Mouse (Mus musculus) kidney, embryonic 16.5 days (tissue): ENCODE results near the gene Wnt3a. TPM values are rescaled to one million over a fixed set of nuclear protein-coding genes. Genes with fewer than 3 reads are reported as not detected.
A peak's percentile ranks its signal among the peaks of the same experiment; 100 is the strongest.
"Not testable (repeated sequence)": the region's sequence is repeated elsewhere in the genome, so short reads cannot be mapped to it uniquely, and the experiment has no call there.

Experiments
- ATAC-seq: fragments of 200-750 bp; cut with Nextera tagmentation; 2 replicates; pipeline ENCODE4 v1.8.0; 2017; ENCODE audit warnings: moderate TSS enrichment; ENCODE audit not compliant: low FRiP score, low TSS enrichment
- H3K27ac ChIP-seq: fragments of 300-500 bp; sonication (generic); 2 replicates; pipeline ENCODE4 v1.5.1; 2014; ENCODE audit warnings: low read length
- H3K27me3 ChIP-seq: fragments of 300-500 bp; sonication (generic); 2 replicates; pipeline ENCODE4 v1.6.1; 2014; ENCODE audit warnings: low read length, control low read depth, mixed read lengths; ENCODE audit not compliant: insufficient read depth
- H3K36me3 ChIP-seq: fragments of 300-500 bp; sonication (generic); 2 replicates; pipeline ENCODE4 v1.6.1; 2014; ENCODE audit warnings: low read length, control low read depth, mixed read lengths; ENCODE audit not compliant: insufficient read depth
- H3K4me1 ChIP-seq: fragments of 300-500 bp; sonication (generic); 2 replicates; pipeline ENCODE4 v1.6.1; 2014; ENCODE audit warnings: low read length, control low read depth, mixed read lengths; ENCODE audit not compliant: insufficient read depth
- H3K4me2 ChIP-seq: fragments of 300-500 bp; sonication (generic); replicated peaks from 2 replicates; pipeline ENCODE4 v1.6.1; 2014; ENCODE audit warnings: low read depth, low read length
- H3K4me3 ChIP-seq: fragments of 300-500 bp; sonication (generic); 2 replicates; pipeline ENCODE4 v1.5.1; 2014; ENCODE audit warnings: mild to moderate bottlenecking, low read length
- H3K9ac ChIP-seq: fragments of 300-500 bp; sonication (generic); replicated peaks from 2 replicates; pipeline ENCODE4 v1.6.1; 2014; ENCODE audit warnings: low read length
- H3K9me3 ChIP-seq: fragments of 300-500 bp; sonication (generic); 2 replicates; pipeline ENCODE4 v1.6.1; 2016; ENCODE audit warnings: low read length, control low read depth
- WGBS: fragments of 180-500 bp; shearing (Covaris S2); extraction: QIAGEN DNeasy Blood & Tissue Kit; methylation state at CpG from one replicate; pipeline ENCODE4 v1.1.7; 2014; 5-methylcytosine and 5-hydroxymethylcytosine counted together
- polyA plus RNA-seq: library from polyadenylated mRNA; unstranded; fragments of >200 nt; fragmentation: Nextera tagmentation; extraction: Ambion mirVana; gene quantifications from 2 replicates; pipeline ENCODE4 v1.2.1, GENCODE M21; 2015

The Wnt3a gene
- polyA plus RNA-seq, 1 experiment from 2014 or later: not detected

DNA sequence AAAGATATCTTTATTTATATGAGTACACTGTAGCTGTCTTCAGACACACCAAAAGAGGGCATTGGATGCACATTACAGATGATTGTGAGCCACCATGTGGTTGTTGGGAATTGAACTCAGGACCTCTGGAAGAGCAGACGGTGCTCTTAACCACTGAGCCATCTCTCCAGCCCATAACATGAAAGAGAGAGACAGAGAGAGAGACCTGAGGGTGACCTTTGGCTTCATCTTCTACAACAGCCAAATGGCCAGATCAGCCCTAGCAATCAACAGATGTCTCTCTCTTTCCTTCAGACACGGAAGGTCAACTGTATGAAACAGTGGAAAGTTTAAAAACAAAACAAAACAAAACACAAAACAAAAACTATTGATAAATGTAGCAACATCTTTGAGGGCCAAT is 10.5 kb upstream of the Wnt3a start:
- H3K27me3 ChIP-seq: peaks cover 46% of the 10 kb centered on the region

DNA sequence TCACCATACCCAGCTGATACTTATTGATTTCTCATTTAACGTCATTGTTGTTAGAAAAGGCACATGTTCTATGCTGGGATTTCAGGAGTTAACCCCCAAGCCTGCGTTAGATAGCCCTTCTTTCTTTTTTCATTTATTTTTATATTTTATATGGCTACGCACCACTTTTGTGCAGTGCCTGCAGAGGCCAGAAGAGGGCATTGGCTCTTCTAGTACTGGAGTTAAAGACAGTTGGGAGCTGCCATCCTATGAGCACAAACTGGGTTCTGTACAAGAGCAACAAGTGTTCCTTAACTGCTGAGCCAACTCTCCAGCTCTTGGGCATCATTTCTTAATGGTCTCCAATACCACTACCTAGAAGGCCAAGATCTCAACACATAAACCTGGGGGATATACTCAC is 9.6 kb upstream of the Wnt3a start:
- Histone ChIP-seq H3K4me1 (no peaks in the 10 kb centered on the region), H3K9ac (no peak overlapping the region), H3K27ac (no peak overlapping the region), H3K9me3 (no peaks in the 10 kb centered on the region), H3K4me3 (no peak overlapping the region), H3K4me2 (no peak overlapping the region), H3K36me3 (no peaks in the 10 kb centered on the region), H3K27me3 (peaks cover 37% of the 10 kb centered on the region)
- WGBS: 22% methylated on average over 3 of the region's 3 CpGs
- no peak for ATAC-seq

More for the DNA sequence above, 10.5 kb upstream of the Wnt3a start:
- not testable (repeated sequence) for H3K9ac ChIP-seq, H3K4me2 ChIP-seq, H3K4me3 ChIP-seq, H3K36me3 ChIP-seq, H3K9me3 ChIP-seq, H3K27ac ChIP-seq, ATAC-seq, H3K4me1 ChIP-seq
- WGBS: 53% methylated on average over 2 of the region's 2 CpGs

GRCm38 (mm10) chr11:59297941-59298340 is 7.4 kb upstream of the Wnt3a start:
- WGBS: 24% methylated on average over 7 of the region's 7 CpGs
- Histone ChIP-seq H3K9me3 (no peaks in the 10 kb centered on the region), H3K4me1 (no peaks in the 10 kb centered on the region), H3K27ac (no peak overlapping the region), H3K4me2 (no peak overlapping the region), H3K27me3 (peaks cover 32% of the 10 kb centered on the region), H3K4me3 (no peak overlapping the region), H3K36me3 (no peaks in the 10 kb centered on the region), H3K9ac (no peak overlapping the region)
- no peak for ATAC-seq

GRCm38 (mm10) chr11:59293616-59294015 is 3.1 kb upstream of the Wnt3a start:
- 0 out of 2 replicates have a peak, but pooled peaks have one; percentile 46 for ATAC-seq
- Histone ChIP-seq H3K4me1 (peaks cover 9% of the 10 kb centered on the region; the same call in 1 of the 2 replicates), H3K36me3 (no peaks in the 10 kb centered on the region), H3K9me3 (no peaks in the 10 kb centered on the region), H3K9ac (no peak overlapping the region), H3K4me2 (no peak overlapping the region), H3K27me3 (peaks cover 63% of the 10 kb centered on the region), H3K4me3 (no peak overlapping the region), H3K27ac (no peak overlapping the region)
- 31% methylated on average over 7 of the region's 7 CpGs for WGBS

DNA sequence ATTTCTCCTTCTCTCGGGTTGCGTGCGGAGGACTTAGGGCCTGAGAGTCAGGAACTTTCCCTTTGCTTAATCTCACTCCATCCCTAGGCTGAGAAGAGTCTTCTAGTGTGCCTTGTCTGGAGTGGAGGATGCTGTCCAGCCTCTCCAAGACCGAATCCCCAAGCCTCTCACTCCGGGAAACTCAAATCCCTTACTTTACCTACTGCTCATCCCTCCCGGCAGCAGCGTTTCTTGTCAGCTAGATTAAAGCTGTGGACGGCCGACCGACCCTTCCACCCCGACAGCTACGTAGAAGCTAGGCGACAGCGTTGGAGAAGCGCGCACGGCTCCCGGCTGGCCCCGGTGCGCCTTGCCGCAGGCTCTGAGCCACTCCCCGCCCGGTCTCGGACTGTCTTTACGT is 846 bp downstream of the Wnt3a start:
- under 1% methylated on average over 25 of the region's 25 CpGs for WGBS
- H3K27me3 ChIP-seq: peaks cover 88% of the 10 kb centered on the region
- H3K36me3 ChIP-seq: no peaks in the 10 kb centered on the region
- H3K4me3 ChIP-seq: no peak overlapping the region
- no peak overlapping the region for H3K9ac ChIP-seq
- H3K9me3 ChIP-seq: no peaks in the 10 kb centered on the region
- H3K27ac ChIP-seq: no peak overlapping the region
- H3K4me2 ChIP-seq: no peak overlapping the region
- ATAC-seq: no peak
- H3K4me1 ChIP-seq: peaks cover 9% of the 10 kb centered on the region; the same call in 1 of the 2 replicates

- 38% methylated on average over 14 of the region's 14 CpGs for WGBS
- H3K9ac ChIP-seq: no peak overlapping the region
- 0 out of 2 replicates have a peak, but pooled peaks cover 3% of the 10 kb centered on the region for H3K4me1 ChIP-seq
Observed at GRCm38 (mm10) chr11:59284146-59284545, 6.4 kb downstream of the Wnt3a start.

GRCm38 (mm10) chr11:59282933-59283332 is 7.6 kb downstream of the Wnt3a start:
- no peaks in the 10 kb centered on the region for H3K4me1 ChIP-seq
- no peak for ATAC-seq
- H3K4me3 ChIP-seq: no peak overlapping the region
- H3K27me3 ChIP-seq: peaks cover 37% of the 10 kb centered on the region
- H3K9me3 ChIP-seq: no peaks in the 10 kb centered on the region
- no peak overlapping the region for H3K27ac ChIP-seq
- H3K4me2 ChIP-seq: no peak overlapping the region
- no peaks in the 10 kb centered on the region for H3K36me3 ChIP-seq
- H3K9ac ChIP-seq: no peak overlapping the region
- 68% methylated on average over 10 of the region's 10 CpGs for WGBS

More at GRCm38 (mm10) chr11:59284146-59284545, 6.4 kb downstream of the Wnt3a start:
- Histone ChIP-seq H3K27me3 (peaks cover 49% of the 10 kb centered on the region), H3K4me2 (no peak overlapping the region), H3K4me3 (no peak overlapping the region), H3K9me3 (no peaks in the 10 kb centered on the region), H3K27ac (no peak overlapping the region), H3K36me3 (no peaks in the 10 kb centered on the region)
- no peak for ATAC-seq

GRCm38 (mm10) chr11:59282111-59282510 is 8.4 kb downstream of the Wnt3a start:
- WGBS: 72% methylated on average over 5 of the region's 5 CpGs
- no peak for ATAC-seq

GRCm38 (mm10) chr11:59278047-59278446 is 12.5 kb downstream of the Wnt3a start:
- Histone ChIP-seq H3K9me3 (no peaks in the 10 kb centered on the region), H3K9ac (no peak overlapping the region), H3K4me3 (no peak overlapping the region), H3K36me3 (no peaks in the 10 kb centered on the region), H3K27ac (no peak overlapping the region), H3K4me1 (no peaks in the 10 kb centered on the region), H3K4me2 (no peak overlapping the region), H3K27me3 (peaks cover 4% of the 10 kb centered on the region; the same call in 1 of the 2 replicates)
- ATAC-seq: no peak
- WGBS: 68% methylated on average over 4 of the region's 4 CpGs

More at GRCm38 (mm10) chr11:59282111-59282510, 8.4 kb downstream of the Wnt3a start:
- Histone ChIP-seq H3K9me3 (no peaks in the 10 kb centered on the region), H3K36me3 (no peaks in the 10 kb centered on the region), H3K4me1 (no peaks in the 10 kb centered on the region), H3K4me3 (no peak overlapping the region), H3K4me2 (no peak overlapping the region), H3K27ac (no peak overlapping the region), H3K9ac (no peak overlapping the region), H3K27me3 (peaks cover 29% of the 10 kb centered on the region)

DNA sequence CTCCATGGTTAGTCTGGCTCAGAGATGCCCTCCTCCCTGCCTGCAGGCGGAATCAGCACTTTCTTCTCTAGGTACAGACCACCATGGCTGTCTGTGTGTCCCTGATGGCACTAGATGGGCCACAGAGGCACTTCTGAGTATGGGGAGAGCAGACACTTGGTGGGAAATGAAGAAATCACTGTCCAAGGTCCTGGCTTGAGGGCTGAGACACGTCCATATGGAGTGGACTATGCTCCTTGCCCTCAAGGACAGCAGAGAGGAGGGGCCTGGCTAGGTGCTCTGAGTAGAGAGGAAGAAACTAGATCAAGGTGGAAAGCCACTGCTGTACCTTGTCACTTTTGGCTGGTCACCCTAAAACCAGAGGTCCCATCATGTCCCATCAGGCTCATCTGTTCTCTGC is 13.7 kb downstream of the Wnt3a start:
- no peaks in the 10 kb centered on the region; the same call in 1 of the 2 replicates for H3K27me3 ChIP-seq
- no peaks in the 10 kb centered on the region for H3K9me3 ChIP-seq
- 30% methylated on average over 2 of the region's 2 CpGs for WGBS
- H3K4me1 ChIP-seq: no peaks in the 10 kb centered on the region
- no peak overlapping the region for H3K4me3 ChIP-seq
- no peak overlapping the region for H3K4me2 ChIP-seq
- H3K9ac ChIP-seq: no peak overlapping the region
- no peak for ATAC-seq
- H3K36me3 ChIP-seq: no peaks in the 10 kb centered on the region
- H3K27ac ChIP-seq: no peak overlapping the region
